Mouse (Mus musculus) kidney, adult 8-10 months (tissue): Measurements from ENCODE around the gene Rnase11.

ENCODE experiments used
- DNase-seq, 2 experiments: peaks; one replicate each; pipeline ENCODE4 v3.0.0; 2022

The Rnase11 gene

DNA sequence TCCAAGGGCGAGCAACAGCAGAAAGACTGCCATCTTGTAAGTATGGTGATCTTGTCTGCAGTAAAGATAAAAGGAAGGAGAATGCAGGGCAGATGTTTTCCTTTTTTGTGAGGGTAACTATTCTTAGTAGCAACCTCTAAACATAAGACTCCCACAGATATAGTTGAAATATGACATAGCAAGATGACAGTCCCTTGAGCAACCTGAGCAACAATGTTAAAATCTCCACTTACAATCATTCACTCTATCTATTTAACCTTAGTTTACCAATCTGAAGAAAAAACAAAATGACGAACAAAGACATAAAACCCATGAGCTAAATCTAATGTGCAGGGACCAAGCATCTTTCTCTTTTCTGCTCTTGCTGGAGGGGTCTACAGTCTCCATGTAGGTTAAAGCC, at the start of gene Rnase11:
Gene Rnase11 (minus strand): TSS at position 101 of the 400 bp plus-strand sequence.
- DNase-seq = no peak

- DNase-seq = no peak
Measured at GRCm38 (mm10) chr14:51098921-51099320, 49.0 kb upstream of the Rnase11 start.

GRCm38 (mm10) chr14:51098300-51098699, 48.3 kb upstream of the Rnase11 start:
- DNase-seq = peak; percentile 81 to 87

GRCm38 (mm10) chr14:51095736-51096524, 46.0 kb upstream of the Rnase11 start:
- DNase-seq = peak; percentile 39 to 43

GRCm38 (mm10) chr14:51094921-51095320, 45.0 kb upstream of the Rnase11 start:
- no peak for DNase-seq

GRCm38 (mm10) chr14:51094096-51094875, 44.3 kb upstream of the Rnase11 start:
- no peak for DNase-seq

- DNase-seq = no peak
Measured at GRCm38 (mm10) chr14:51093496-51093895, 43.5 kb upstream of the Rnase11 start.

DNA sequence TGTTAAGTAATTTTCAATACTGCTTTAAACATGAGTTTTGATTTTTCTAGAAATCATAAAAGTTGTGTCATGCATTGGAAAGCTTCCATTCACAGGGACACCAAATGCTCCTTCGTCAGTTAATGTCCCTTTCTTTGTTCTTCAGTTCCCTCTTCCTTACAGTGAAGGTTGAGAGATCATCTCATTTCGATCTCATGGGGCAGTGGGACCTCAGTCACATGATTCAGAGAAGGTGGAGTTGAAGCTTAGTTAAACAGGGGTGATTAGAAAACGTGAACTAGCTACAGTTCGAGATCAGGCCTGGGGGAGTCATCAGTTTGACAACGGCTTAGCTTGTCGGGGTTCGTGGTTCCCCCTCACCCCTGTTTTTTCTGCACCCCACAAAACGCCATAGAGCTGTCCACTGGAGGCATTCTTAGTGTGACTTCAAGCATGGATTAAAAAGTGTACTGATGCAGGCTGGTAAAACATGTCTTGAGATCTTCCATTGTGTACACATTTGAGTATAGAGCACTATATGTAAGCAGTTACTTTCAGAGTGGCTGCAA, 42.2 kb upstream of the Rnase11 start:
- no peak for DNase-seq

DNA sequence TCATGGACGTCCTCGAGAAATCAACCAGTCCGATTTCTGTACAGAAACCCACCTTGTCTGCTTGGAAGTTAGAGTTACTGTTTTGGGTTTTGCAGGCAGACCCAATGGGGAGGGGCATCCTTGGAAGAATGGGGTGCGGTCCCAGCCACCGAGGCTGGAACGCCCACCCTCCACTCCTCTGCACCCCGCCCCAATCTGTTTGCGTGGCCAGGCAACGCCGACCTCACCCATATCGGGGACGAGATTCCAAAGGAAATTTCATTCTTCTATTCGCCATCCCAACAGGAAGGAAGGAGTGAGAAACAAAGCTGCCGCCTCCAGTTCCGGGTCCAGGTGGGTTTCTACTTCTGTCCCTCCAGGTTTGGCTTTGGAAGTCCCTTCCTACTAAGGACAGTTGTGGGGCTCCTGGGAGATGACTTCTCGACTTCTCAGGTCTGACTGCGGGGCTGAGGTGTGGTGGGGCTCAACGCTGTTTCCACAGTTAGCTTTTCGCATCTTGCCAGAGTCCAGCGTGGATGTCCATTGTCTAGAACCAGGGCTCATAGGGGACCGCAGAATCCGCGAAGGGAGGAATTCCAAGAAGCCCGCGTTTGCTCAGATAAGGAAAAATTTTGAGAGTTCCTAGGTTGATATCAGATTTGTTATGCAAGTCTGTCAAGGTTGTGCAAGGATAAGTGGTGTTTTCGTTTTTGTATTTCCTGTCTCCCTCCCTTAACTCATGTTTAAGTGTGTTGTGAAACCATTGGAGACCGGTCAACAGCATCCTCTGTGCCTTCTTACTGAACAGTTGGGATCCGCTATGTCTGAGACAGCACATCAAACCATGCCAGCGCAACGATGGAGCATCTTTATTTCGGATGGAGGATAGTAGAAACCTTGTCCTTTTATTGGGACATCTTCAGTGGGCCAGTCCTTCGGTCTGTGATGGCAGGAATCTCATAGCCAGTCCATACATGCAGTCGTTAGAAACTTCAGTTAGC, 41.2 kb upstream of the Rnase11 start, which contains the start of the genes Rnase4 and Ang:
Gene Rnase4 (plus strand): TSS at position 157 of the 980 bp plus-strand sequence.
Gene Ang (plus strand): TSS at position 230 of the 980 bp plus-strand sequence.
- peak in 1 of 2 experiments; percentile 22 for DNase-seq

GRCm38 (mm10) chr14:51090077-51090781, 40.3 kb upstream of the Rnase11 start:
- peak; percentile 81 to 91 for DNase-seq

DNA sequence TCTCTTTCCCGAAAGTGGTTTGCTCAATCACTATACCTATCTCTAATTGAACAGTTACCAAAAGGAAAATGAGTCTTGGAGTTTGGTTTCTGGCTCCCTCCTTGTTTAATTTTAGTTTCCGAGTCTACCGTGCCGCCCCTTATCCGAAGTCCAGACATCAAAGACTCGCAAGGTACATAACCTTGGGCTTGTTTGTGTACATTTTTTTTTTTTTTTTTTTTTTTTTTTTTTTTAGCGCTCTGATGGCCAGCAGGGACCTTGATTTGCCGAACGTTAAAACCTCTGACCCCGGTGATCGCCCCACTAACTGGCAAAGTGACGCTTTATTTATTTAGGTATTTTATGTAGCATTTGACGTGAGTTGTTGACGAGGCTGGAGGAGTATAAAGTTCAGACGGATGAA, 39.7 kb upstream of the Rnase11 start:
- no peak for DNase-seq

- peak; percentile 98 to 99 for DNase-seq
Measured at GRCm38 (mm10) chr14:51088970-51089673, 39.2 kb upstream of the Rnase11 start.

DNA sequence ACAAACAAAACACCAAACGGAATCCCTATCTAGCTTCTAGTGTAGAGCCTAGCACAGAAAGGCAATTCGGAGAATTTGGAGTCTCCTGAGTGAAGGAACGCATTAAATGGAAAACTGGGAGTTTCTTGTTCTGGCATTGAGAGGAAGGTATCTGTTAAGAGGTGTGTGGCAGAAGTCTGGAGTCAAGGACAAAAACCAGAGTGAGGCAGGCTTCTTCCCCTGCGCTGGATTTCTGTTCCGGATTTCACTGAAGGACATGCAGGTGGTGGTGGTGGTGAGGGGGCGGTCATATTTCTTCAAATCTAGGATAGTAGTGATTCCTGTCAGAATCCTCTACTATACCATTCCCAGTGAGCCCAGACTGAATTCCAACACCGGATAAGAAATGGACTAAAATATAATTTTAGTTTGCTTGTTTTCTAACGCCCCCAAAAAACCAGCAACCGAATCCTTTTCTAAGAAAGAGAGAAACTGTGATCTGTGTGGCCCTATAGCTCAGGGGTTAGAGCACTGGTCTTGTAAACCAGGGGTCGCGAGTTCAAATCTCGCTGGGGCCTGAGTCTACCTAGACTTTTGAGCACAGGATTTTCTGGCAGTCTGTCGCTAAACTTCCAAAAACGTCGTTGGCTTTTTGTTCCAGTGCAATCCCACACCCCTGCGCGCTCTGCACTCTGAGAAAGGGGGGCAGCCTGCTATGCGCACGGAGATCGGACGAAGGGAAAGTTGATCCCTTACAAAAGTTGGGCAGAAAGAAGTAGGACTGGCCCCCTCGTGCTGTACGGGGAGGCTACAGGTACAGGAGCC, 38.4 kb upstream of the Rnase11 start:
- DNase-seq = peak; percentile 82 to 92

DNA sequence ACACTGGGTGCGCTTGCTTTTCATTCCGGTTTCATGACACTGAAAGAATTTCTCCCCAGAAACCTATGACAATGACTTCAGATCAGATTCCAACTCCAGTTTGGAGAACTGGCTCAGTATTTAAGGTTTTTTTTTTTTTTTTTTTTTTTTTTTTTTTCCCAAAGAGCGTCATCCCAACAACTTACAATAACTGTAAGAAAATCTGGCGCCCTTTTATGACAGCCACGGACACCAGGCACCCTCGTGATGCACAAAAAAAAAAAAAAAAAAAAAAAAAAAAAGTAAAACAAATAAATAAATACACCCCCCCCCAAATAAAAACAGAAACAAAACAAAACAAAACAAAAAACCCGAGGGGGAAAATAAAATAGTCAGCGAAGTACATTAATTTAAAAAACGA, 37.8 kb upstream of the Rnase11 start:
- DNase-seq = no peak

- no peak for DNase-seq
Measured at GRCm38 (mm10) chr14:51085911-51086310, 35.9 kb upstream of the Rnase11 start.

DNA sequence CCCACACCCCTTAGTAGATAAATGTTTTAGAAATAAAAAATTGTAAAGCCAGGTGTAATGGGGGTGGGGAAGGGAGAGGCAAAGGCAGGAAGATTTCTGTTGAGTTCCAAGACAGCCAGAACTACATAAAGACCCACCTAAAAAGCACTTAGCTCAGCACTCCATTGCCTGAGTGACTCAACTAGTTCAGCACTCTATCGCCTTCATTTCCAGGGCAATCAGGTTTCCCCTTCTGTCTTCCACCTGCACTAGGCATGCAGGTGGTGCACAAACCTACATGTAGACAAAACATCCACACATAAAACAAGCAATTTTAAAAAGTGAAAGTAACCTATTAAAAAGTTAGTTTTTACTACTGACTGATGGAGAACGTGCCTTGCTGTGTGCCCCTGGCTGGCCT, 35.1 kb upstream of the Rnase11 start:
- no peak for DNase-seq

- no peak for DNase-seq
Measured at GRCm38 (mm10) chr14:51083805-51084204, 33.8 kb upstream of the Rnase11 start.

DNA sequence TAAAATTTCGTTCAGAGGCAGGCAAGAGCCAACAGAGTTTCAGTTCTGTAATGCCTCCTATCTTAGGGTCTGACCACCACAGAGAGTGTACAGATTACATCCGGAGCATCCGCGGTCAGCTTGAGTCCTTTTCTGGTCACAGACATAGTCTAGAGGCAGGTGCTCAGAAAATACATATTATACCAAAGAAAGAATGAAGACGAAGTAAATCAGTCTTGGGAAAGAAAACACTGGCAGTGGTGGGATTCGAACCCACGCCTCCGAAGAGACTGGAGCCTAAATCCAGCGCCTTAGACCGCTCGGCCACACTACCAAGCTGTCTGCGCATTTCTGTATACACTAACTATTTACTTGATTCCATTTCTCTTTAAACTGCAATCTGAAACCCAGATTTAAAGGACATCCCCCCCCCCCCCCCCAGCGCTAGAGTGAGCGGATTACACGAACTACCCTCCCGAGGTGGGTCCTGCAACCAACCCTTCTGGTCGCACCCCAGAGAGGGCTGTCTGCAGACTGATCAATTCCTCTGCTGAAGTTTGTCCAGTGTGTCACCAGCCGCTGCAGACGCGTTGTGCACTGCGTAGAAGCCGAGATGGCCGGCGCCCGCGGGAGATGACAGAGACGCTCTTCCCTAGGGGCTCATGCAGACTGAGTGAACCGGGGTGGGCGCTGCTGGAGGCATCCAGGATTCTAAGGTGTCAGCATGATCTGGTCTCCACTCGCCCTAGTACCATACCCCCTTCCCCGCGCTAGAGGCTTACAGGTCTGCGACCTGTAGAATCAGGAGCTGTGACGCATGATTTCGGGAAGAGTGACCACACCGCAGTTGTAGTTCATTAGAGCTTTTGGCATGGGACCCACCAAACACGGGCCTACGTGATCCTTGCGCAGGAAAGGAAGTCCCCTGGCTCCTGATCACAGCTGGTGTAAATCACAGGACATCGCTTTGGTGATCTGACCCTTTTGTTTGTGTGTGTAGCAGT, 32.9 kb upstream of the Rnase11 start:
- DNase-seq = peak; percentile 47 to 73

- DNase-seq = no peak
Measured at GRCm38 (mm10) chr14:51081035-51081434, 31.1 kb upstream of the Rnase11 start.
